Mouse (Mus musculus): Measurements from ENCODE around the gene Pdilt.

Pdilt gene

GRCm38 (mm10) chr7:119490041-119490780 lies 33.1 kb downstream of the Pdilt start:
- DNase-seq, result no peak

- DNase-seq, result no peak
These were observed 36.6 kb downstream of the Pdilt start for GRCm38 (mm10) chr7:119486683-119487082.

GRCm38 (mm10) chr7:119484154-119484553 lies 39.1 kb downstream of the Pdilt start:
- no peak for DNase-seq

- DNase-seq, result no peak
These were observed 44.0 kb downstream of the Pdilt start, which contains the start of gene Umod for GRCm38 (mm10) chr7:119479256-119479655. TSS of gene Umod (minus strand) at chr7:119479282.

GRCm38 (mm10) chr7:119476500-119477389 lies 46.5 kb downstream of the Pdilt start:
- no peak for DNase-seq

- DNase-seq, result no peak
These were observed 64.1 kb downstream of the Pdilt start, which contains the start of gene Gp2 for GRCm38 (mm10) chr7:119459185-119459584. TSS of gene Gp2 (minus strand) at chr7:119459285.

- no peak for DNase-seq
These were observed 69.1 kb downstream of the Pdilt start for GRCm38 (mm10) chr7:119454192-119454591.

GRCm38 (mm10) chr7:119443849-119444248 lies 79.4 kb downstream of the Pdilt start:
- DNase-seq, result no peak

- no peak for DNase-seq
These were observed 81.4 kb downstream of the Pdilt start for GRCm38 (mm10) chr7:119441938-119442337.
